Mouse (Mus musculus) cortical plate, adult 2 months (tissue): ENCODE measurements around the gene Olfr655. TPM values are rescaled to one million over a fixed set of nuclear protein-coding genes. Genes with fewer than 3 reads are reported as not detected.

ENCODE experiments used
- H3K27ac ChIP-seq: fragments of 200-500 bp; 2 replicates; pipeline ENCODE4 v1.5.1; 2012; ENCODE audit warnings: low read length, control low read depth, inconsistent platforms; ENCODE audit not compliant: insufficient read depth
- H3K4me1 ChIP-seq: fragments of 200-500 bp; 2 replicates; pipeline ENCODE4 v1.6.1; 2011; ENCODE audit warnings: low read length; ENCODE audit not compliant: control insufficient read depth, insufficient read depth
- H3K4me3 ChIP-seq: fragments of 200-500 bp; 2 replicates; pipeline ENCODE4 v1.5.1; 2011; ENCODE audit warnings: mild to moderate bottlenecking, low read length, control low read depth; ENCODE audit not compliant: insufficient read depth
- CTCF ChIP-seq: fragments of 200-500 bp; IDR thresholded peaks from 2 replicates; pipeline ENCODE4 v1.5.1; 2011; ENCODE audit warnings: mild to moderate bottlenecking, control low read depth, low read length; ENCODE audit not compliant: insufficient read depth; ENCODE audit errors: extremely low read depth
- POLR2A ChIP-seq: fragments of 200-500 bp; IDR thresholded peaks from 2 replicates; pipeline ENCODE4 v1.6.1; 2011; ENCODE audit warnings: mild to moderate bottlenecking, low read length, control low read depth; ENCODE audit not compliant: insufficient read depth; ENCODE audit errors: extremely low read depth
- polyA plus RNA-seq: library from polyadenylated mRNA; depleted of rRNA; stranded (reverse); fragments of >200 nt; gene quantifications from 2 replicates; pipeline ENCODE4 v1.2.3, GENCODE M21; 2012; rRNA removed

Olfr655 gene
- polyA plus RNA-seq, 1 experiment, result not detected

- TF ChIP-seq CTCF (no peak), POLR2A (no peak)
- no peak within 1 kb of the TSS for H3K27ac ChIP-seq
- H3K4me3 ChIP-seq, result no peak within 1 kb of the TSS
- H3K4me1 ChIP-seq, result no peaks in the 10 kb centered on the region
These were observed 41.0 kb downstream of the Olfr655 start, which contains the start of gene Olfr652 for GRCm38 (mm10) chr7:104560601-104561000. Gene Olfr652 (plus strand): TSS chr7:104560901.

- no peaks in the 10 kb centered on the region for H3K4me1 ChIP-seq
- H3K27ac ChIP-seq, result no peak overlapping the region
- H3K4me3 ChIP-seq, result no peak overlapping the region
- no peak for TF ChIP-seq CTCF
- no peak for TF ChIP-seq POLR2A
These were observed 48.9 kb downstream of the Olfr655 start for GRCm38 (mm10) chr7:104552700-104553099.

GRCm38 (mm10) chr7:104549833-104550232 lies 51.7 kb downstream of the Olfr655 start, which contains the start of gene Olfr651:
Gene Olfr651 (plus strand): TSS chr7:104550133.
- Histone ChIP-seq H3K27ac (no peak within 1 kb of the TSS), H3K4me3 (no peak within 1 kb of the TSS), H3K4me1 (no peaks in the 10 kb centered on the region)
- TF ChIP-seq CTCF (no peak), POLR2A (no peak)

Other genes starting within 250 kb of the Olfr655 start
- gene Trim12c, start 248.4 kb downstream of the Olfr655 start, polyA plus RNA-seq, result 1.5 and 1.6 TPM in 2 replicates
- 0.10 and 0.17 TPM in 2 replicates for gene Trim30b, start 231.9 kb downstream of the Olfr655 start, polyA plus RNA-seq
- 0.11 and 0.17 TPM in 2 replicates for gene Trim30c, start 200.9 kb downstream of the Olfr655 start, polyA plus RNA-seq
- 2.0 and 2.6 TPM in 2 replicates for gene Trim30a, start 136.6 kb downstream of the Olfr655 start, polyA plus RNA-seq
- gene Trim30d, start 93.9 kb downstream of the Olfr655 start, polyA plus RNA-seq, result 1.3 and 1.5 TPM in 2 replicates
- not detected in 2 replicates for gene Olfr651, start 51.6 kb downstream of the Olfr655 start, polyA plus RNA-seq
- not detected in 2 replicates for gene Olfr652, start 40.9 kb downstream of the Olfr655 start, polyA plus RNA-seq
- gene Olfr653, start 24.5 kb downstream of the Olfr655 start, polyA plus RNA-seq, result not detected in 2 replicates
- not detected in 2 replicates for gene Olfr654, start 14.8 kb downstream of the Olfr655 start, polyA plus RNA-seq
- not detected in 2 replicates for gene Olfr656, start 12.2 kb upstream of the Olfr655 start, polyA plus RNA-seq
- gene Olfr657, start 23.0 kb upstream of the Olfr655 start, polyA plus RNA-seq, result not detected in 2 replicates
- 0.04 TPM in 2 replicates for gene Olfr658, start 45.5 kb upstream of the Olfr655 start, polyA plus RNA-seq
- gene Olfr659, start 65.0 kb upstream of the Olfr655 start, polyA plus RNA-seq, result not detected in 2 replicates
- gene Olfr661, start 84.7 kb upstream of the Olfr655 start, polyA plus RNA-seq, result not detected in 2 replicates
- not detected in 2 replicates for gene Usp17le, start 175.7 kb upstream of the Olfr655 start, polyA plus RNA-seq
- not detected in 2 replicates for gene Usp17lb, start 240.8 kb upstream of the Olfr655 start, polyA plus RNA-seq